Mouse (Mus musculus) spleen, postnatal 36 days (tissue): Measurements from ENCODE around the gene Prkd2.

Experiments
- DNase-seq, 2 experiments: peaks; one replicate each; pipeline ENCODE4 v3.0.0; 2022; ENCODE audit warnings: low spot score in 2 of 2, mixed read lengths in 1 of 2

Prkd2 gene

DNA sequence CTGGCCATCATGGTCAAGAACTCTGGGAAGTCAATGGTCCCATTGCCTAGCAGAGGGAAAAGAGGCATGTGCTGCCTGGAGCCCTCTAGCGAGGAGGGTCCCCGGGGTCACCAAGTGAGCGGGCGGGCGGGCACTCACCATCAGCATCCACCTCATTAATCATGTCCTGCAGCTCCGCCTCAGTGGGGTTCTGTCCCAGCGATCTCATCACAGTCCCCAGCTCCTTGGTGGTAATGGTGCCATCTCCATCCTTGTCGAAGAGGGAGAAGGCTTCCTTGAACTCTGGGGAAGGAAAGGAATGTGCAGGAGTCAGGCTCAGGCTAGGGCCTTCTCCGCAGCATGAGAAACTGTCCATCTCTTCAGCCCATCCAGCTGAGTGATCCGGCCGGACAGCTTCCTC, 74.7 kb downstream of the Prkd2 start:
- no peak for DNase-seq

DNA sequence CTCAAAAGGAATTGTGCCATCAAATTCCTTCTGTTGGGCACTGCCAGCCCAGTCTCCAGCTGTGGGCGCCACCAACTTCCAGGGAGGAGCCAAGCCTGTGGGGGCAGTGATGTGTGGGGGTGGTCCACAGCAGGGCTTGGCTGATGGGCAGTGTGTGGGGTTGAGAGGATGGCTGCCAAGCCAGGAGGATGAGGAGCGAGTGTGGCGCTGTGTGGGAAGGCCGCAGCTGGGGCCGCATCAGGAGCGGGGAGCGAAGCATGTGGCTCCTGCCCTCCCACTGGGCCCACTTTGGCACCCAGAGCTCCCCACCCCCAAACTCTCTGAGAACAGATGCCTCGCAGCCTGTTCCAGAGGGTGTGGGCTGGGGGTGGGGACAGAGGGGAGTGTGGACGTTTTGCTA, 75.3 kb downstream of the Prkd2 start:
- DNase-seq = no peak

DNA sequence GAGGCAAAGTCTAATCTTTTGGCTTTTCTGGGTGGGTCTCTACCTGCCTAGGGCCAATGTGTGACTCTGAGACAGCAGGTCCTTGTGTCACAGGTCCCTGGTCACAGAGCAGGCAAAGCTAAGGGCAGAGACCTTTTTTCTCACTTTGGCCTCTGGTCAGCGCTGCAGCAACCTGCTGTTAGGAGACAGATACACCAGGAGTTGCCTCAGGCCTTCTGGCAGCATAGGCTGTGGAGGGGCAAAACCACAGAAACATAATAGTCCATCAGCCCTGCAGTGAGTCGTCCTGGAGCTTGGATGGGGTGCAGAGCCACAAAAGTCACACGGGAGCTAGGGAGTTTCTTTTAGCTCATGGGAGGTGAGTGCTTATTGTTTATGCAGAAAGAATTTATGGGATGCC, 76.0 kb downstream of the Prkd2 start:
- no peak for DNase-seq

DNA sequence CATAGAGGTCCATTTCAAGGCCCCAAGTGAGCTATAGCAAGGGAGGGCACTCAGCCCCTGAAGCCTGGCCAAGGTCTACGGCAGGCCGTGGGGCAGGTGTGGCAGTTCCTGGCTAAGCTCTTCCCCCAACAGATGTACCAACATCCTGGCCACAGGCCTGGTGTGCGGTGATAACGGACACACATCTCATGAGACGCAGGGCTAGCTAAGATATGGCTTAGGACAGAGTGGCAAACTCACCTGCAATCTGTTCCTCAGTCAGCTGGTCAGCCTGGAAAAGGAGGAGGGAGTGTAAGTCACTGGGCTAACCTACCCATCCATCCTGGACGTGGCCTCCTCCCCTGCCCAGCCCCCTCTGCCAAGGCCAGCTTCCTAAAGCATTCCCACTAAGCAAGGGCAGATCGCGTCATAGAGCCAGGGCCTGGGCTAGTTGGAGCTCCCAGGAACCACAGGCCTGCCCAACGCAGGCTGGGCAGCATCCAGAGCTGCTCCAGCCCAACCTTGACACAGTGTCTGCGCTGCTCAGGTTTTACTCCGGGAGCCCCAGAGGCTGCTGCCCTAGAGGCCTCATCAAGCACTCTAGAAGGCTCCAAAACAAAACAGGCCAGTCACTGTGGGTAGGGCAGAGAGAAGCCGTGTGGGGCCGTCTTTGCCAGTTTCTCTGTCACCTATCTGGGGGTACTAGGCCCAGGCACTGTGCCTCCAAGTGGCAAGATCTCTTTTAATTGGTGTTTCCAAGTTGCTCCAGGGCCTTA, 76.9 kb downstream of the Prkd2 start:
- DNase-seq = no peak
